Mouse (Mus musculus): ENCODE measurements around the gene Vsig2. TPM values are rescaled to one million over a fixed set of nuclear protein-coding genes. Genes with fewer than 3 reads are reported as not detected.
A peak's percentile ranks its signal among the peaks of the same experiment; 100 is the strongest.

Gene Vsig2
- polyA plus RNA-seq, 1 experiment from 2014 or later, result 0.66 TPM

GRCm38 (mm10) chr9:37567892-37568604 is 29.0 kb downstream of the Vsig2 start:
- DNase-seq (ENCODE audit: low spot score), result peak; percentile 47
- H3K9me3 ChIP-seq (ENCODE audit: control insufficient read depth, low read length), result no peaks in the 10 kb centered on the region
- no peaks in the 10 kb centered on the region for H3K36me3 ChIP-seq (ENCODE audit: control insufficient read depth, insufficient read depth, low read length)
- peak overlapping the region; percentile 44 for H3K4me2 ChIP-seq
- 0 out of 2 replicates have a peak overlapping the region, but pooled peaks have one; percentile 5 for H3K9ac ChIP-seq (ENCODE audit: low read depth, low read length)
- H3K27me3 ChIP-seq (replicated peaks; ENCODE audit: control insufficient read depth, insufficient read depth, low read length), result no peaks in the 10 kb centered on the region
- peak overlapping the region; percentile 42 for H3K27ac ChIP-seq (ENCODE audit: low read depth, low read length)
- H3K4me3 ChIP-seq (ENCODE audit: low read depth, low read length), result 0 out of 2 replicates have a peak overlapping the region, but pooled peaks have one; percentile 2
- WGBS, result 17% methylated on average over 15 of the region's 15 CpGs
- peak; percentile 41 for ATAC-seq (replicated peaks; ENCODE audit: low FRiP score)
- peaks cover 56% of the 10 kb centered on the region for H3K4me1 ChIP-seq (replicated peaks; ENCODE audit: control insufficient read depth, insufficient read depth, low read length)

- H3K9ac ChIP-seq (ENCODE audit: low read depth, low read length), result 0 out of 2 replicates have a peak overlapping the region, but pooled peaks have one; percentile 5
- no peaks in the 10 kb centered on the region for H3K36me3 ChIP-seq (ENCODE audit: control insufficient read depth, insufficient read depth, low read length)
- no peak for DNase-seq (ENCODE audit: low spot score)
- peaks cover 56% of the 10 kb centered on the region for H3K4me1 ChIP-seq (replicated peaks; ENCODE audit: control insufficient read depth, insufficient read depth, low read length)
- no peaks in the 10 kb centered on the region for H3K9me3 ChIP-seq (ENCODE audit: control insufficient read depth, low read length)
- WGBS, result 47% methylated on average over 4 of the region's 4 CpGs
- H3K4me2 ChIP-seq, result peak overlapping the region; percentile 44
- 0 out of 2 replicates have a peak, but pooled peaks have one; percentile 12 for ATAC-seq (replicated peaks; ENCODE audit: low FRiP score)
- no peak overlapping the region for H3K4me3 ChIP-seq (ENCODE audit: low read depth, low read length)
- no peak overlapping the region for H3K27ac ChIP-seq (ENCODE audit: low read depth, low read length)
- H3K27me3 ChIP-seq (replicated peaks; ENCODE audit: control insufficient read depth, insufficient read depth, low read length), result no peaks in the 10 kb centered on the region
Measured at GRCm38 (mm10) chr9:37568605-37569214, 29.7 kb downstream of the Vsig2 start.

GRCm38 (mm10) chr9:37569231-37569835 is 30.3 kb downstream of the Vsig2 start:
- H3K27me3 ChIP-seq (replicated peaks; ENCODE audit: control insufficient read depth, insufficient read depth, low read length), result no peaks in the 10 kb centered on the region
- H3K4me2 ChIP-seq, result no peak overlapping the region
- no peaks in the 10 kb centered on the region for H3K36me3 ChIP-seq (ENCODE audit: control insufficient read depth, insufficient read depth, low read length)
- peaks cover 53% of the 10 kb centered on the region for H3K4me1 ChIP-seq (replicated peaks; ENCODE audit: control insufficient read depth, insufficient read depth, low read length)
- no peak for DNase-seq (ENCODE audit: low spot score)
- no peak overlapping the region for H3K4me3 ChIP-seq (ENCODE audit: low read depth, low read length)
- H3K27ac ChIP-seq (ENCODE audit: low read depth, low read length), result no peak overlapping the region
- H3K9me3 ChIP-seq (ENCODE audit: control insufficient read depth, low read length), result no peaks in the 10 kb centered on the region
- ATAC-seq (replicated peaks; ENCODE audit: low FRiP score), result peak; percentile 27; the same call in 1 of the 2 replicates
- 54% methylated on average over 2 of the region's 2 CpGs for WGBS
- no peak overlapping the region for H3K9ac ChIP-seq (ENCODE audit: low read depth, low read length)

GRCm38 (mm10) chr9:37572204-37572876 is 33.3 kb downstream of the Vsig2 start:
- Histone ChIP-seq H3K36me3 (ENCODE audit: control insufficient read depth, insufficient read depth, low read length) (no peaks in the 10 kb centered on the region), H3K4me3 (ENCODE audit: low read depth, low read length) (no peak overlapping the region), H3K4me2 (peak overlapping the region; percentile 8; the same call in 1 of the 2 replicates), H3K27me3 (replicated peaks; ENCODE audit: control insufficient read depth, insufficient read depth, low read length) (no peaks in the 10 kb centered on the region), H3K9me3 (ENCODE audit: control insufficient read depth, low read length) (no peaks in the 10 kb centered on the region), H3K4me1 (replicated peaks; ENCODE audit: control insufficient read depth, insufficient read depth, low read length) (peaks cover 43% of the 10 kb centered on the region), H3K9ac (ENCODE audit: low read depth, low read length) (peak overlapping the region; percentile 6; the same call in 1 of the 2 replicates), H3K27ac (ENCODE audit: low read depth, low read length) (no peak overlapping the region; the same call in 1 of the 2 replicates)
- ATAC-seq (replicated peaks; ENCODE audit: low FRiP score) (peak; percentile 25), DNase-seq (ENCODE audit: low spot score) (no peak)
- WGBS, result 21% methylated on average over 3 of the region's 3 CpGs

GRCm38 (mm10) chr9:37576436-37576930 is 37.4 kb downstream of the Vsig2 start:
- H3K27ac ChIP-seq (ENCODE audit: low read depth, low read length), result no peak overlapping the region
- DNase-seq (ENCODE audit: low spot score) (no peak), ATAC-seq (replicated peaks; ENCODE audit: low FRiP score) (0 out of 2 replicates have a peak, but pooled peaks have one; percentile 26)
- H3K36me3 ChIP-seq (ENCODE audit: control insufficient read depth, insufficient read depth, low read length), result no peaks in the 10 kb centered on the region
- no peak overlapping the region for H3K4me3 ChIP-seq (ENCODE audit: low read depth, low read length)
- no peak overlapping the region; the same call in 1 of the 2 replicates for H3K9ac ChIP-seq (ENCODE audit: low read depth, low read length)
- H3K4me2 ChIP-seq, result peak overlapping the region; percentile 31; the same call in 1 of the 2 replicates
- 31% methylated on average over 14 of the region's 14 CpGs for WGBS
- no peaks in the 10 kb centered on the region for H3K9me3 ChIP-seq (ENCODE audit: control insufficient read depth, low read length)
- H3K4me1 ChIP-seq (replicated peaks; ENCODE audit: control insufficient read depth, insufficient read depth, low read length), result peaks cover 18% of the 10 kb centered on the region
- H3K27me3 ChIP-seq (replicated peaks; ENCODE audit: control insufficient read depth, insufficient read depth, low read length), result no peaks in the 10 kb centered on the region

GRCm38 (mm10) chr9:37583594-37583993 is 44.5 kb downstream of the Vsig2 start:
- H3K9me3 ChIP-seq (ENCODE audit: control insufficient read depth, low read length), result no peaks in the 10 kb centered on the region
- no peaks in the 10 kb centered on the region for H3K27me3 ChIP-seq (replicated peaks; ENCODE audit: control insufficient read depth, insufficient read depth, low read length)
- no peak for DNase-seq (ENCODE audit: low spot score)
- no peak overlapping the region for H3K27ac ChIP-seq (ENCODE audit: low read depth, low read length)
- 82% methylated on average over 5 of the region's 5 CpGs for WGBS
- H3K36me3 ChIP-seq (ENCODE audit: control insufficient read depth, insufficient read depth, low read length), result no peaks in the 10 kb centered on the region
- no peak for ATAC-seq (replicated peaks; ENCODE audit: low FRiP score)
- H3K4me2 ChIP-seq, result no peak overlapping the region
- H3K9ac ChIP-seq (ENCODE audit: low read depth, low read length), result no peak overlapping the region
- H3K4me3 ChIP-seq (ENCODE audit: low read depth, low read length), result no peak overlapping the region
- no peaks in the 10 kb centered on the region for H3K4me1 ChIP-seq (replicated peaks; ENCODE audit: control insufficient read depth, insufficient read depth, low read length)

GRCm38 (mm10) chr9:37586718-37587117 is 47.7 kb downstream of the Vsig2 start:
- DNase-seq (ENCODE audit: low spot score) (no peak), ATAC-seq (replicated peaks; ENCODE audit: low FRiP score) (no peak)
- H3K4me3 ChIP-seq (ENCODE audit: low read depth, low read length), result no peak overlapping the region
- H3K27me3 ChIP-seq (replicated peaks; ENCODE audit: control insufficient read depth, insufficient read depth, low read length), result no peaks in the 10 kb centered on the region
- H3K4me1 ChIP-seq (replicated peaks; ENCODE audit: control insufficient read depth, insufficient read depth, low read length), result no peaks in the 10 kb centered on the region
- H3K4me2 ChIP-seq, result no peak overlapping the region
- H3K27ac ChIP-seq (ENCODE audit: low read depth, low read length), result no peak overlapping the region
- WGBS, result 70% methylated on average over 4 of the region's 4 CpGs
- peaks cover 2% of the 10 kb centered on the region; the same call in 1 of the 2 replicates for H3K9me3 ChIP-seq (ENCODE audit: control insufficient read depth, low read length)
- no peaks in the 10 kb centered on the region for H3K36me3 ChIP-seq (ENCODE audit: control insufficient read depth, insufficient read depth, low read length)
- H3K9ac ChIP-seq (ENCODE audit: low read depth, low read length), result no peak overlapping the region

GRCm38 (mm10) chr9:37590381-37590780 is 51.3 kb downstream of the Vsig2 start:
- Histone ChIP-seq H3K36me3 (ENCODE audit: control insufficient read depth, insufficient read depth, low read length) (no peaks in the 10 kb centered on the region), H3K4me2 (no peak overlapping the region), H3K27ac (ENCODE audit: low read depth, low read length) (no peak overlapping the region), H3K4me1 (replicated peaks; ENCODE audit: control insufficient read depth, insufficient read depth, low read length) (peaks cover 5% of the 10 kb centered on the region), H3K4me3 (ENCODE audit: low read depth, low read length) (no peak overlapping the region), H3K9me3 (ENCODE audit: control insufficient read depth, low read length) (peaks cover 2% of the 10 kb centered on the region; the same call in 1 of the 2 replicates), H3K9ac (ENCODE audit: low read depth, low read length) (no peak overlapping the region), H3K27me3 (replicated peaks; ENCODE audit: control insufficient read depth, insufficient read depth, low read length) (no peaks in the 10 kb centered on the region)
- no peak for DNase-seq (ENCODE audit: low spot score)
- WGBS, result 81% methylated on average over 4 of the region's 4 CpGs
- no peak for ATAC-seq (replicated peaks; ENCODE audit: low FRiP score)
